Mouse (Mus musculus) stomach, postnatal 0 days (tissue): ENCODE data around the gene Thsd4. TPM values are rescaled to one million over a fixed set of nuclear protein-coding genes. Genes with fewer than 3 reads are reported as not detected.

Experiments
- ATAC-seq: fragments of 200-750 bp; cut with Nextera tagmentation; 2 replicates; pipeline ENCODE4 v1.8.0; 2017; ENCODE audit not compliant: low FRiP score, low TSS enrichment
- DNase-seq: peaks from one replicate; pipeline ENCODE4 v3.0.0-alpha.2; 2016; ENCODE audit warnings: low spot score
- H3K27ac ChIP-seq: fragments of 300-500 bp; sonication (generic); replicated peaks from 2 replicates; pipeline ENCODE4 v1.5.1; 2014; ENCODE audit warnings: mild to moderate bottlenecking, control low read depth
- H3K27me3 ChIP-seq: fragments of 300-500 bp; sonication (generic); 2 replicates; pipeline ENCODE4 v1.6.1; 2014; ENCODE audit warnings: low read length; ENCODE audit not compliant: control insufficient read depth, insufficient read depth
- H3K36me3 ChIP-seq: fragments of 300-500 bp; sonication (generic); 2 replicates; pipeline ENCODE4 v1.6.1; 2014; ENCODE audit warnings: low read length, mixed read lengths; ENCODE audit not compliant: control insufficient read depth, insufficient read depth
- H3K4me1 ChIP-seq: fragments of 300-500 bp; sonication (generic); replicated peaks from 2 replicates; pipeline ENCODE4 v1.6.1; 2014; ENCODE audit warnings: antibody characterized with exemption; ENCODE audit not compliant: control insufficient read depth, insufficient read depth
- H3K4me2 ChIP-seq: fragments of 300-500 bp; sonication (generic); replicated peaks from 2 replicates; pipeline ENCODE4 v1.6.1; 2014; ENCODE audit warnings: low read depth, mild to moderate bottlenecking, control low read depth, moderate library complexity
- H3K4me3 ChIP-seq: fragments of 300-500 bp; sonication (generic); 2 replicates; pipeline ENCODE4 v1.5.1; 2014; ENCODE audit warnings: low read depth, low read length, control low read depth
- H3K9ac ChIP-seq: fragments of 300-500 bp; sonication (generic); 2 replicates; pipeline ENCODE4 v1.6.1; 2014; ENCODE audit warnings: mild to moderate bottlenecking, low read length, control low read depth, mixed read lengths
- H3K9me3 ChIP-seq: fragments of 300-500 bp; sonication (generic); 2 replicates; pipeline ENCODE4 v1.6.1; 2016; ENCODE audit warnings: low read length; ENCODE audit not compliant: control insufficient read depth
- CTCF ChIP-seq: IDR thresholded peaks from 2 replicates; pipeline ENCODE4 v1.5.1; 2016; ENCODE audit warnings: antibody characterized with exemption, low read depth, mild to moderate bottlenecking, moderate library complexity
- EP300 ChIP-seq: optimal IDR thresholded peaks from 2 replicates; pipeline ENCODE3; 2016; ENCODE audit warnings: antibody characterized with exemption
- WGBS: fragments of 180-500 bp; shearing (Covaris S2); extraction: QIAGEN DNeasy Blood & Tissue Kit; methylation state at CpG from one replicate; pipeline ENCODE4 v1.1.7; 2014; 5-methylcytosine and 5-hydroxymethylcytosine counted together
- polyA plus RNA-seq: library from polyadenylated mRNA; unstranded; fragments of >200 nt; fragmentation: Nextera tagmentation; extraction: Ambion mirVana; gene quantifications from 2 replicates; pipeline ENCODE4 v1.2.1, GENCODE M21; 2015

The Thsd4 gene
- polyA plus RNA-seq, 1 experiment from 2014 or later = 10.7 TPM

DNA sequence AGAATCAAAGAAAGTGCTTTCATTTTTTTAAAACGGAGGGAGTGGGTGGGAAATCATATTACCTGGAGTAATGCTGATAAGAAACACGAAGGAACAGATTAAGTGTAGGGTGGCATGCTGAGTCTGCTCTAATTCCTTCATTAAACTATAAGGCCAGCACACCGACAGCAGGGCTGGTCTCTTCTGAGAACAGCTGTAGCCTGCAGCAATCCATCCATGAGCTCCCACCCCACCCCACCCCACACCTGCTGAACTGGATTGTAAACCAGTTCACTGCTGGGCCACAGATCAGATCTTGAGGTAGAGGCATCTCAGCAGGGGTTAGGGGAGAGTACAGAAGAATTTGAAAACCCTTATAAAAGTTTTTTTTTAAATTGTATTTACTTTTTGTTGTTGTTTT, 566.6 kb downstream of the Thsd4 start:
- WGBS = 36% methylated on average over 3 of the region's 3 CpGs
- Histone ChIP-seq H3K9ac (no peak overlapping the region), H3K27ac (peak overlapping the region; percentile 67), H3K27me3 (no peaks in the 10 kb centered on the region), H3K4me3 (no peak overlapping the region), H3K4me1 (no peaks in the 10 kb centered on the region), H3K9me3 (no peaks in the 10 kb centered on the region), H3K4me2 (no peak overlapping the region), H3K36me3 (no peaks in the 10 kb centered on the region)
- TF ChIP-seq EP300 = no peak
- TF ChIP-seq CTCF = no peak
- DNase-seq (no peak), ATAC-seq (no peak)

- DNase-seq = no peak
- no peak for TF ChIP-seq CTCF
- TF ChIP-seq EP300 = no peak
- Histone ChIP-seq H3K27ac (no peak overlapping the region), H3K27me3 (no peaks in the 10 kb centered on the region), H3K36me3 (no peaks in the 10 kb centered on the region), H3K9me3 (no peaks in the 10 kb centered on the region), H3K4me3 (no peak overlapping the region), H3K9ac (no peak overlapping the region), H3K4me2 (no peak overlapping the region), H3K4me1 (no peaks in the 10 kb centered on the region)
- WGBS = 85% methylated on average over 7 of the region's 7 CpGs
- ATAC-seq = no peak
Measured at GRCm38 (mm10) chr9:59953556-59953955, 568.3 kb downstream of the Thsd4 start.

GRCm38 (mm10) chr9:59952515-59953070, 569.3 kb downstream of the Thsd4 start:
- 49% methylated on average over 7 of the region's 8 CpGs for WGBS
- no peaks in the 10 kb centered on the region for H3K36me3 ChIP-seq
- ATAC-seq = peak; percentile 72
- H3K9me3 ChIP-seq = no peaks in the 10 kb centered on the region
- DNase-seq = peak; percentile 41
- H3K27ac ChIP-seq = no peak overlapping the region
- no peak overlapping the region for H3K9ac ChIP-seq
- no peak overlapping the region for H3K4me2 ChIP-seq
- H3K4me3 ChIP-seq = no peak overlapping the region
- H3K4me1 ChIP-seq = no peaks in the 10 kb centered on the region
- H3K27me3 ChIP-seq = no peaks in the 10 kb centered on the region
- TF ChIP-seq EP300 = no peak
- no peak for TF ChIP-seq CTCF

DNA sequence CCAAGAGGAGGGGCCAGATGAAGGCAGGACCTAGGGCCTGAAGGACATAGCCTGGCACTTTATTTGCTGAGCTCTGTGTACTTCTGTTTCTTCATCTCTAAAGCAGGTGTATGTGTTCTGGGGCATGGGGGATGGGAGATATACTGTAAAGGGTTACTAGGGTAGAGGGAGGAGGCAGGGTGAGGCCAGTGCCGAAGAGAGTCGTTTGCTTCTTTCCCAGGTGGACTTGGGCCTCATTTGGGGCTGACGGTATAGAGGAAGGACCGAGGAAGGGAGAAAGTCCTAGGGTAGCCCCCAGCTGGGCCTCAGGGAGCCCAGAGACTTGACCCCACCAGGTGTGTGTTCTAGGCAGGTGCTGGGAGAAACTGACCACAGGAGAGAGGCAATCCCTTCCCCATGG, 569.9 kb downstream of the Thsd4 start:
- DNase-seq (no peak), ATAC-seq (peak; percentile 38)
- Histone ChIP-seq H3K4me3 (no peak overlapping the region), H3K4me1 (no peaks in the 10 kb centered on the region), H3K4me2 (no peak overlapping the region), H3K27me3 (no peaks in the 10 kb centered on the region), H3K9me3 (no peaks in the 10 kb centered on the region), H3K9ac (no peak overlapping the region), H3K36me3 (no peaks in the 10 kb centered on the region), H3K27ac (no peak overlapping the region)
- TF ChIP-seq EP300 (no peak), CTCF (no peak)
- WGBS = 52% methylated on average over 4 of the region's 4 CpGs

DNA sequence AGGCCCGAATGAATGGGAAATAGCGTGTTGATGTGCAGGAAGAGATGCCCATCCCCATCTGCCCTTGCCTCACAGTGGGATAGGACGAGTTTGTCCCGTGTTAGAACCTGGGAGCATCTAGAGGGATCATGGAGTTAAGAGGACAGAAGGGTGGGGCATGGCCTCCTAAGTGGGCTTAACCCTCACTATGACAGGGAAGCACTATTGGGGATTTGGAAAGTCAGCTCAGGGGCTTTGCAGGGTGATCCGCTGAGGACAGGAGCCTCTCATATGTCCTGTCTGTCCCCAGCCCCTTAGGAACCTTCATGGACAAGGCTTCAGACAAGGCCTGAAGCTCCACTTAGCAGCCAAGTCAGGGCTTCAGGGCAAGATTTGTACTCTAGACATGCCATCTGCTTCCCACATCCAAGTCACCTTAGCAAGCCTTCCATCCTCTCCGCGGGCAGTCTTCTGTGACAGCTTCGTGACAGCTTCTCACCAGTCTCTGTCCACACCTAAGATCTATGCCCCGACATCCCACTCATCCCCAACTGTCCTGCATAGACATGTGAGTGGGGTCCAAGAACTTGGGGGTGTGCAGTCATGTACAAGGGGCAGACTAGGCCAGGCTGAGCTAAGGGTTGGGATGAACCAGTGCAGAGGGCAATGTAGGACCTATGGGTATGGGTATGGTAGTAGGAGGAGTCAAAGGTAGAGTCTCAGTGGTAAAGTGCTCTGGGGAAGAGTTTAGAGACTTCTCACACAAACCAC, 570.7 kb downstream of the Thsd4 start:
- 91% methylated on average over 9 of the region's 9 CpGs for WGBS
- H3K9me3 ChIP-seq = no peaks in the 10 kb centered on the region
- no peak overlapping the region for H3K4me3 ChIP-seq
- TF ChIP-seq EP300 = no peak
- no peak for TF ChIP-seq CTCF
- no peak overlapping the region for H3K4me2 ChIP-seq
- no peak overlapping the region for H3K27ac ChIP-seq
- H3K36me3 ChIP-seq = no peaks in the 10 kb centered on the region
- no peak overlapping the region for H3K9ac ChIP-seq
- ATAC-seq = no peak
- no peaks in the 10 kb centered on the region for H3K27me3 ChIP-seq
- no peaks in the 10 kb centered on the region for H3K4me1 ChIP-seq
- no peak for DNase-seq

GRCm38 (mm10) chr9:59949981-59950380, 571.9 kb downstream of the Thsd4 start:
- H3K36me3 ChIP-seq = no peaks in the 10 kb centered on the region
- H3K4me3 ChIP-seq = no peak overlapping the region
- no peaks in the 10 kb centered on the region for H3K9me3 ChIP-seq
- DNase-seq (no peak), ATAC-seq (no peak)
- H3K4me1 ChIP-seq = no peaks in the 10 kb centered on the region
- H3K27me3 ChIP-seq = no peaks in the 10 kb centered on the region
- WGBS = 84% methylated on average over 5 of the region's 5 CpGs
- H3K4me2 ChIP-seq = no peak overlapping the region
- no peak overlapping the region for H3K27ac ChIP-seq
- no peak overlapping the region for H3K9ac ChIP-seq
- TF ChIP-seq EP300 = no peak
